Mouse (Mus musculus): Measurements from ENCODE around the gene Mmadhc. TPM values are rescaled to one million over a fixed set of nuclear protein-coding genes. Genes with fewer than 3 reads are reported as not detected.

Mmadhc gene
- polyA plus RNA-seq, 1 experiment = 117 TPM

DNA sequence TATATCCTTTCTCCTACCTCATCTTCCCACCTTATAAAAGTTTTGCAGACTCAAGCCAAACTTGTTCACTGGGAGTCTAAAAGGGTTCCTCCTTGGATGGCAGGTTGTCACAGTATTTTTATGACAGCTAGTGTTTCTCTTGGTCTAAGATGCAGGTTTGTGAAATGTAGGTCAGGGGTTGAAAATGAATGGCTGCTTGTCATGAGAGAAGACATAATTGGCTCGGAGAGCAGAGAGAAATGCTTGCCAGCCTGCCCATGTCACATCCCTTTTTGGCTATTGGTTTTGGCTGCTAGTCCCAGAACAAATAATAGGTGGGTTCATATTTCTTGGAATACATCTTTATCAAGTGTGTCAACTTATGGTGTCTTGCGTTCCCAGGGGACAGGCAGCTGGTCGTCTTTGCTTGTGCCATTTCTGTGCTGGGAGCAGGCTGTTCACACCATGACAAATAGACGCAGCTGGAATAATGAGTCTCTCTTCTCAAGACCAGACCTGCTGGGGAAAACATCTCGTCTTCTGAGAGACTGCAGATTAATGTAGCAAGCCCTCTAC, 35.2 kb upstream of the Mmadhc start:
- H3K4me2 ChIP-seq (ENCODE audit: low read depth) = no peak overlapping the region
- no peak overlapping the region for H3ac ChIP-seq (ENCODE audit: control insufficient read depth, insufficient read length)
- H3K36me3 ChIP-seq (ENCODE audit: control insufficient read depth, insufficient read depth) = no peaks in the 10 kb centered on the region
- H3K79me2 ChIP-seq (ENCODE audit: control insufficient read depth, insufficient read depth) = no peaks in the 10 kb centered on the region
- no peak overlapping the region for H3K4me3 ChIP-seq
- no peaks in the 10 kb centered on the region for H3K27me3 ChIP-seq (ENCODE audit: control insufficient read depth, insufficient read depth, insufficient read length)
- TF ChIP-seq SRF (IDR thresholded peaks at IDR 0.05; ENCODE audit: control insufficient read depth, insufficient read length, low read depth) (no peak), E2F4 (IDR thresholded peaks at IDR 0.05; ENCODE audit: insufficient read depth) (no peak), REST (IDR thresholded peaks at IDR 0.05; ENCODE audit: insufficient read depth, insufficient read length) (no peak), MAX (IDR thresholded peaks at IDR 0.05; ENCODE audit: low read depth) (no peak), TCF3 (IDR thresholded peaks at IDR 0.05; ENCODE audit: insufficient read length, low read depth) (no peak), TCF12 (IDR thresholded peaks at IDR 0.05; ENCODE audit: insufficient read depth, poor library complexity, severe bottlenecking) (no peak), USF1 (IDR thresholded peaks at IDR 0.05; ENCODE audit: low read depth) (no peak), POLR2AphosphoS2 (IDR thresholded peaks at IDR 0.05; ENCODE audit: insufficient read length, low read depth) (no peak)

DNA sequence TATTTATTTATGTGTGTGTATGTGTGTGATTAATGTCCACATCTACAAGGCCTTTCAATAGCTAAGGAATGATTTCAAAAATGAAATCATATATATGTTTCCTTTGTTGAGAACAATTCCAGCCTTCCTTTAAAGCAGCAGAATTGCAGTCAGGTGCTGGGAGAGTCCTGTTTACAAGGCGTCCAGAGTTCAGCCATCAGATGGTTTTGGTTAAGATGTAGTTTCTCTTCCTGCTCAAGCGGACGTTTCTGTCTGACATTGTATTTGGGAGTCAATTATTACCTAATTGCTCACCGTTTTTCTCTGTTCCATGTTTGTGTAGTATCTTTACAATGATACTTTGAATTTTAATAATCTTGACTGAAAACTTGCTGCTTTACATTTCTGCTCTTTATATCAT, 31.6 kb upstream of the Mmadhc start:
- Histone ChIP-seq H3K4me3 (no peak overlapping the region), H3K27me3 (ENCODE audit: control insufficient read depth, insufficient read depth, insufficient read length) (no peaks in the 10 kb centered on the region), H3K36me3 (ENCODE audit: control insufficient read depth, insufficient read depth) (no peaks in the 10 kb centered on the region), H3ac (ENCODE audit: control insufficient read depth, insufficient read length) (no peak overlapping the region), H3K4me2 (ENCODE audit: low read depth) (no peak overlapping the region), H3K79me2 (ENCODE audit: control insufficient read depth, insufficient read depth) (no peaks in the 10 kb centered on the region)
- TF ChIP-seq SRF (IDR thresholded peaks at IDR 0.05; ENCODE audit: control insufficient read depth, insufficient read length, low read depth) (no peak), TCF3 (IDR thresholded peaks at IDR 0.05; ENCODE audit: insufficient read length, low read depth) (no peak), MAX (IDR thresholded peaks at IDR 0.05; ENCODE audit: low read depth) (no peak), CEBPB (IDR thresholded peaks at IDR 0.05; ENCODE audit: insufficient read depth, poor library complexity, severe bottlenecking) (no peak)

DNA sequence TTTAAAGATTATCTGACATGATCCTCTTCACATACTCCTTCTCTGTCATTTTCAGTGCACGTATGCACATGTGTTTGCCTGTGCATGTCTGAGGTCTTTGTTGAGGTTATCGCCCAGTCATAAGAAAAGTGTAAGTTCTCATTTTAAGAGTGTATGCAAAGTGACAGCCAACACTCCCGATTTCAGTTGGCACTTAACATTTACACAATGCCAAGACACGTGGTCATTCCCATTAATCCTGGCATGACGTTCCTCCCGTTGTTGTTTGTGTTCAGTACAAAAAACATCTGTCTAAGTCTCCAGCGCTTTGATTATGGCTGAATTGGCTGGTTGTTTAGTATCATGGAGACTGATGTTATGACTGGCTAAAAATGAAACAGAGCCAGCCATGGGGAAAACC, 28.2 kb upstream of the Mmadhc start:
- Histone ChIP-seq H3K79me2 (ENCODE audit: control insufficient read depth, insufficient read depth) (no peaks in the 10 kb centered on the region), H3ac (ENCODE audit: control insufficient read depth, insufficient read length) (no peak overlapping the region), H3K4me2 (ENCODE audit: low read depth) (no peak overlapping the region), H3K36me3 (ENCODE audit: control insufficient read depth, insufficient read depth) (no peaks in the 10 kb centered on the region), H3K4me3 (no peak overlapping the region), H3K27me3 (ENCODE audit: control insufficient read depth, insufficient read depth, insufficient read length) (no peaks in the 10 kb centered on the region)
- TF ChIP-seq TCF12 (IDR thresholded peaks at IDR 0.05; ENCODE audit: insufficient read depth, poor library complexity, severe bottlenecking) (no peak), MYOG (IDR thresholded peaks at IDR 0.05; ENCODE audit: control insufficient read depth in 1 of 3, insufficient read depth in 1 of 3, insufficient read length in 2 of 3, low read depth in 2 of 3) (no peak), POLR2AphosphoS2 (IDR thresholded peaks at IDR 0.05; ENCODE audit: insufficient read length, low read depth) (no peak), SRF (IDR thresholded peaks at IDR 0.05; ENCODE audit: control insufficient read depth, insufficient read length, low read depth) (no peak)

DNA sequence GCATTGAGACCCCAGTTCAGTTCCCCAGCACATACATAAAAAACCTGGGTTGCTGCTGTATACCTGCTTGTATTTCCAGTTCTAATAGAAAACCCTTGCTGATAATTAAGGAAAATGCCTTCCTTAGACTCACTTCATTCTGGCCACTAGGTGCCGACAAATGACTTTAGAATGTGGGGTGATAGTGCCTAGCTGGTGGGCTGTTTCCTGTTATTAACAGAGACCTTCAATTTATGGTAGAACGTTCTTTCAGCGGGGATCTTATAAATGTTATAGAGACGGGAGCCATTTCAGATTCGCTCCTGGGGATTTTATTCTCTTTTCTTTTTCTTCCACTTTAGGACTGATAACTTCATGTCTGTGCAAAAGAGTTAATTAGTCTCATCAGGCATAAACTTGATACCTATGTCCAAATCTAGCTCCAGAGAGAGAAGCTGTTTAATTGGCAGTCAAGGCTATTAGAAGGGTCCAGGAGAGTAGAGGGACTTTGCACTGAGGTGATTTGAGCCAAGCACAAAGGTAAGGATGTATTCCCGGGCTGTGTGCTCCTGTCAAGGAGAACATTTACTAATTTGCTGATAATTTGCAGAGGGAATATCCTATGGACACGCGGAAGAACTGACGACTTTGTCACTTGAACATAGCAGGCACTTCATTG, 10.2 kb upstream of the Mmadhc start:
- no peak overlapping the region for H3ac ChIP-seq (ENCODE audit: control insufficient read depth, insufficient read length)
- H3K36me3 ChIP-seq (ENCODE audit: control insufficient read depth, insufficient read depth) = no peaks in the 10 kb centered on the region
- H3K27me3 ChIP-seq (ENCODE audit: control insufficient read depth, insufficient read depth, insufficient read length) = no peaks in the 10 kb centered on the region
- H3K79me2 ChIP-seq (ENCODE audit: control insufficient read depth, insufficient read depth) = no peaks in the 10 kb centered on the region
- no peak overlapping the region for H3K4me2 ChIP-seq (ENCODE audit: low read depth)
- no peak for TF ChIP-seq CEBPB (IDR thresholded peaks at IDR 0.05; ENCODE audit: insufficient read depth, poor library complexity, severe bottlenecking)
- no peak for TF ChIP-seq POLR2A (IDR thresholded peaks at IDR 0.05; ENCODE audit: insufficient read length, low read depth)
- no peak for TF ChIP-seq MYOD1 (IDR thresholded peaks at IDR 0.05; ENCODE audit: control insufficient read depth in 1 of 3, insufficient read length in 2 of 3, low read depth in 2 of 3)
- TF ChIP-seq MYOG (IDR thresholded peaks at IDR 0.05; ENCODE audit: control insufficient read depth in 1 of 3, insufficient read depth in 1 of 3, insufficient read length in 2 of 3, low read depth in 2 of 3) = no peak
- TF ChIP-seq MAX (IDR thresholded peaks at IDR 0.05; ENCODE audit: low read depth) = no peak
- no peak for TF ChIP-seq REST (IDR thresholded peaks at IDR 0.05; ENCODE audit: insufficient read depth, insufficient read length)
- no peak for TF ChIP-seq E2F4 (IDR thresholded peaks at IDR 0.05; ENCODE audit: insufficient read depth)
- TF ChIP-seq SRF (IDR thresholded peaks at IDR 0.05; ENCODE audit: control insufficient read depth, insufficient read length, low read depth) = no peak
- TF ChIP-seq USF1 (IDR thresholded peaks at IDR 0.05; ENCODE audit: low read depth) = no peak
- no peak for TF ChIP-seq TCF3 (IDR thresholded peaks at IDR 0.05; ENCODE audit: insufficient read length, low read depth)
- no peak overlapping the region for H3K4me3 ChIP-seq

DNA sequence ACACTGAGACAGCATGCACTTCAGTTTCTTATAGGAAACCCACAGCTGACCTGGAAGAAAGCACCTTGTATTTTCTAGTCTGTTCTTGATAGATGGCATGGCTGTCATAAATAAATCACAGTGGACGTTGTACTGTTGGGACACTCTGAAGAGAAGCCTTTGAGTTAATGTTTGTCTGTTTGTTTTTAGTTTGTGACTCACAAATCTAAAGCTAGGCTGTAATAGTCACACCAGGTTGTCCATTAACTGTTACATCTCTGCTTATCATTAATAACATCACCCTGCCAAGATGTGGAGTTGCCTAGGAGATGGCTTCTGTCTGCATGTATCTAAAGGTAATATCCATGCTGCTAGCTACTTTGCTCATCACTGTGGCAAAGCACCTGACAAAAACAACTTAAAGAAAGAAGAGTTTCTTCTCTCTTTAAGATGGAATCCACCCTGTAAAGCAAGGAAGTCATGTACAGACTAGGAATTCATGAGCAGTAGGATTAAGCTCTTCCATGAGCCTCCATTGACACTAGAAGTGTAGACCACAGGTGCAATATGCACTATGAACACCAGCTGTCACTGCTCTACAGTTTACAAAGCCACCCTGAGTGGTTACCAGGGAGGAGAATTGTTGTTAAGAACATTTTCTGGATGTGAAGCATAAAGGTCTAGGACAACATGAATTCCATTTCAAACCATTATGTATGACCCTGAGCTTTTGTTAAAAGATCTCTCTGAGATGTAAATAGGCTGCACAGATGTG, 8.4 kb upstream of the Mmadhc start:
- no peak overlapping the region for H3ac ChIP-seq (ENCODE audit: control insufficient read depth, insufficient read length)
- H3K4me3 ChIP-seq = no peak overlapping the region
- H3K4me2 ChIP-seq (ENCODE audit: low read depth) = no peak overlapping the region
- no peaks in the 10 kb centered on the region for H3K36me3 ChIP-seq (ENCODE audit: control insufficient read depth, insufficient read depth)
- no peaks in the 10 kb centered on the region for H3K79me2 ChIP-seq (ENCODE audit: control insufficient read depth, insufficient read depth)
- TF ChIP-seq REST (IDR thresholded peaks at IDR 0.05; ENCODE audit: insufficient read depth, insufficient read length) = no peak
- no peak for TF ChIP-seq TCF3 (IDR thresholded peaks at IDR 0.05; ENCODE audit: insufficient read length, low read depth)
- no peak for TF ChIP-seq E2F4 (IDR thresholded peaks at IDR 0.05; ENCODE audit: insufficient read depth)
- TF ChIP-seq TCF12 (IDR thresholded peaks at IDR 0.05; ENCODE audit: insufficient read depth, poor library complexity, severe bottlenecking) = no peak
- TF ChIP-seq SRF (IDR thresholded peaks at IDR 0.05; ENCODE audit: control insufficient read depth, insufficient read length, low read depth) = no peak
- no peak for TF ChIP-seq POLR2A (IDR thresholded peaks at IDR 0.05; ENCODE audit: insufficient read length, low read depth)
- TF ChIP-seq POLR2AphosphoS2 (IDR thresholded peaks at IDR 0.05; ENCODE audit: insufficient read length, low read depth) = no peak
- no peak for TF ChIP-seq MYOG (IDR thresholded peaks at IDR 0.05; ENCODE audit: control insufficient read depth in 1 of 3, insufficient read depth in 1 of 3, insufficient read length in 2 of 3, low read depth in 2 of 3)
- TF ChIP-seq MYOD1 (IDR thresholded peaks at IDR 0.05; ENCODE audit: control insufficient read depth in 1 of 3, insufficient read length in 2 of 3, low read depth in 2 of 3) = no peak
- no peak for TF ChIP-seq CEBPB (IDR thresholded peaks at IDR 0.05; ENCODE audit: insufficient read depth, poor library complexity, severe bottlenecking)
- TF ChIP-seq MAX (IDR thresholded peaks at IDR 0.05; ENCODE audit: low read depth) = no peak
- TF ChIP-seq USF1 (IDR thresholded peaks at IDR 0.05; ENCODE audit: low read depth) = no peak
- no peaks in the 10 kb centered on the region for H3K27me3 ChIP-seq (ENCODE audit: control insufficient read depth, insufficient read depth, insufficient read length)
